Mouse (Mus musculus): ENCODE results near the gene Lrrc3c.
"Not testable (repeated sequence)": the region's sequence is repeated elsewhere in the genome, so short reads cannot be mapped to it uniquely, and the experiment has no call there.

Gene Lrrc3c

DNA sequence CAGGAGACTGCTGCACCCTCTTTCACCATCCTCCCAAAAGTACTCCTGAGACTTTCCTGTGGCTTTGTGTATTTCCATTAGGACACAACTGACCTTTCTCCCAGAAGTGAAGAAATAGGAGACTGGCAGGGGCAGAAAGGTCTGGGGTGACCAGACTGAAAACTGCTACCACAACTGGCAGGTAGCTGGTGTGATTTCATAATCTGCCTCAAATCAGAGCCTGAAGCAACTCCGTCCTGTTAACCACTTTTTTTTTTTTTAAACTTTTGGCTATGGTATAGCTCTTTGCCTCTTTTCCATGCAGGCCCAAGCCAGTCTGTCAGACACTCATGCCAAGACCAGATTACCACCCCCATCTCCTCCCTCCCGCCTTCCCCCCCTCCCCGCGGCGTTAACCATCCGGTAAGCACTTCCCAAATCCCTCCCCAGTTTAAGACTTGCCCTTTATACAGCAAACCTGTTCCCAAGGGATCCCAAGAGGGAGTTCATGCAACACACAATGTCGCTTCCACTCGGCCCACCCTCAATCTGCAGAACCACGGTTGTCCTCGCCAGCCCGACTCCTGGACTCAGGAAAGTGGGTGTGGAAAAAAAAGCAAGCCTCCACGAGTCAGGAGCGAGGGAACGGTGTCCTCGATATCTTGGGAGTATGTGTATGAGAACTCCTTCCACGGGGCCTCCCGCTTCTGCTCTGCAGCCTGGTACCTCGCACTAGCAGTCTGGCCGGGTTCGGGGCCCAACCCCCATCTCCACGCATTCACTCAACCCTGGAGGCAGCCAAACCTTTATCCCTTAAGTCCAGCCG lies 11.8 kb upstream of the Lrrc3c start:
- DNase-seq (ENCODE audit: inconsistent ontology term) = peak; percentile 21

DNA sequence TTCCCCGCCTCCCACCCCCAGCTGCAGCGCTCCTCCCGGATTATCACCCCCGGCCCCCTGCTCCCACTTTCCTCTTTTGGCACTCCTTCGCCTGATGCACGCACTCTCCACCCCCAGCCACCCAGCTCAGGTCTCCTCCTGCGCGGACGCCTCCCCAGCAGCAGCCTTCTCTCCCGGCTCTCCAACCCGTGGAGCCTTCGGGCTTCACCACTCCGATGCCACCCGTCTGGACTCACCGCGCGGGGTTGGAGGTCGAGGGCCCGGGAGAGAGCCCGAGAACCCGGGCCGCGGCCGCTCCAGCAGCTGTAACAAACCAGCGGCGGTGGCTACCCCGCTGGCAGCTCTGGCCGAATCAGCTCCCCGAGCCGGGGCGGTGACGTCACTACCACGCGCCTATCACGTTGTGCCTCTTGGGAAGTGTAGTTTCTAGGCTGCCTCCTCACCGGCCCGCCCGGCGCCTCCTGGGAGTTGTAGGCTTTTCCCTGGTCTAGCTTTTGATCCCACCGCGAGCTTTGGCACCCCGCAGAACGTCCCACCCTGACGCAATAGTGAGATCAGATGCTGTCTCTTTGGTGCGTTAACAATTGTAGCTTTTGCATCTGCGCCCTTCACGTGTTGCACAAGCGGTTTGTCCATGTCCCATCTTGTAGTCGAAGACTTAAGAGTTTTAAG lies 11.1 kb upstream of the Lrrc3c start, which contains the start of gene Ormdl3:
Ormdl3 (minus strand) TSS at position 477 of the 672 bp plus-strand sequence.
- DNase-seq (ENCODE audit: inconsistent ontology term) = peak; percentile 99

DNA sequence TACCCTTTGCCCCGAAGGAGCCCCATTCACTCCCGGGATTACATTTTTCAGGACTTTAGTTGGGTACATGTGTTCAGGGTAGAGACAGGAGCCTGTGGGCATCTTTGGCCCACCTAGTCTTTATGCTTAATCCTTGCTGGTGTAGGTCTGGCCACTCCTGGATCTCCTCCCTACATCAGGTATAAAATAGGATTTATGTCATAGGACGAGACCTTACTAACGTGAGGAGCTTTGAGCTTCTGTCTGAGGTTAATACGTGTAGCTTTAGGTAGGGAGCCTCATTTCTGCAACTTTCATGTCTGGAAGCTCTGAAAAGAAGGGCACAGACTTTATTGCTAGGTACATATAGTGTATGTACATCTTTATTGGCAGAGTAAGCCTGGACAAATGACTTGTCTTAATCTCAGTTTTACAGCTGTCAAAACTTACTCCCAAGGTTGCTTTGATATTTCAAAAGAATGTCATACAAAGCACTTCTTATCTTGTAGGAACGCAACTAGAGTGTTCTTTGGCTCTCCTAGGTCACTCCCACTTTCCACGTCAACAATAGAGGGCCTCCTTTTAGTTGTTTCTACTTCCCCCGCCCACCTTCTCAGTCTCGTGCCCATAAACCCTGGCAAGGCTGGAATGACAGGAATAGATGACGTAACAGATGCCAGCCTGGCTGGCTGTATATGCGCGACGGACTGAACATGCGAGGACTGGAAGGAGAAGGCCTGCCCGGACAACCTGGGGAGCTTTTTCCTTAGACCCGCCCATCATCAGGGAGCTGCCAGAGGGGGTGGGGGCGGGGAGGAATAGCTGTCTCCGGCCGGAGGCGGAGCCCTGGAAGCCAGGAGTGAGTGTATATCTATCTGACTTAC lies 10.2 kb upstream of the Lrrc3c start:
- DNase-seq (ENCODE audit: inconsistent ontology term) = peak; percentile 90

DNA sequence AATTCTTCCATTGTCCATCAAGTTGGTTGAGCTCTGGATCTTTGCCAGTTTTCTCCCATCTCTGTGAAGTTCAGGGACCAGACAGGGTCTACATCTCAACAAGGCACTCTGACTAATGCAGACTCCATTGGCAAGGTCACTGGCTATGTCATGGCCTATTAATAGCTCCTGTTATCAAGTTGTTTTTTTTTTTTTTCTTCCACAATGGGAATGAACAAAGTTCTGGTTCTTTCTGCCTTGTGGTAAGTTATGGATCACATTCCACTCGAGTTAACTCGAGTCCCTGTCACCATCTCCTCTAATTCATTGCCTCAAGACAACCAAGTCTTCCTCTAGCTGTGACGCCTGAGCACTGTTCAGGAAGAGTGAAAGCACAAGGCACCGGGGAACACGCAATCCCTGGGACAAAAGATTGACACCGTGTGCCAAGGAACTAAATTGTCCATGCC lies 9.2 kb upstream of the Lrrc3c start:
- DNase-seq (ENCODE audit: inconsistent ontology term) = peak; percentile 88

DNA sequence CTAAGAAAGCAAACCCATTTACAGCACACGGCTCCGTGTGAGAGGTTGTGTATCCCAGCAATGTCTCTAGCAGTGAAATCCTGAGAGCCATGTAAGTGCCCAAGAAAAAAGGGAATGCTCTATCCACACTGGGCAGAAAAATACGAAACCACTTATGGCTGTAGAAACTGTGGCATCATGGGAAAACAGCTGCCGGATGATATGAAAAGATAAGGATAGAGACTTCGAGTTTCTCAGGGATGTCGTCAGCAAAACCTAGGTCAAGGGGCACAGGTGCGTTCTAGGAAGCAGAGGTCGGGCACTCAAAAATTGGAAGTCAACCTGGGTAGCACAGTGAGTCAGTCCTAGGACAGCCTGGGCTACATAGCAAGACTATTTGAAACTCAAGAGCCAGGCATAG lies 8.8 kb upstream of the Lrrc3c start:
- DNase-seq (ENCODE audit: inconsistent ontology term) = no peak

GRCm38 (mm10) chr11:98590548-98591445 lies 7.3 kb upstream of the Lrrc3c start:
- DNase-seq (ENCODE audit: inconsistent ontology term) = no peak

DNA sequence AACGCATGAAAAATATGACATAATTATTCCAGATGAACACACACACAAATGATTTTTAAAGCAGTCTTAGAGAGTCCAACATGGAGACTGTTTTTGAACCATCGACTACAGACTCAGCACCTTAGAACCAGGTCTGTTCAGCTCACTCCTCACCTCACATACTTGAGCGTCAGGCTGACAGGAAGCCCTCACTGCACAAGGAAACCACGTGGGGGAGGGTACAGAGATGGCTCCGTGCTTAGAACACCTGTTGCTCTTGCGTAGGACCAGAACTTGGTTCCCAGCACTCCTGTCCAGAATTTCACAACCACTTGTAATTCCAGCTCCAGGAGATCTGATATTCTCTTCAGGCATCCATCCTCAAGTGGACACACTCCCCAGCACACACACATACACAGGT lies 3.1 kb upstream of the Lrrc3c start:
- no peak for DNase-seq (ENCODE audit: inconsistent ontology term)

- DNase-seq (ENCODE audit: inconsistent ontology term) = no peak
These were observed 2.6 kb upstream of the Lrrc3c start for GRCm38 (mm10) chr11:98595473-98595872.

- DNase-seq (ENCODE audit: inconsistent ontology term) = no peak
These were observed 2.1 kb upstream of the Lrrc3c start for GRCm38 (mm10) chr11:98595955-98596354.

DNA sequence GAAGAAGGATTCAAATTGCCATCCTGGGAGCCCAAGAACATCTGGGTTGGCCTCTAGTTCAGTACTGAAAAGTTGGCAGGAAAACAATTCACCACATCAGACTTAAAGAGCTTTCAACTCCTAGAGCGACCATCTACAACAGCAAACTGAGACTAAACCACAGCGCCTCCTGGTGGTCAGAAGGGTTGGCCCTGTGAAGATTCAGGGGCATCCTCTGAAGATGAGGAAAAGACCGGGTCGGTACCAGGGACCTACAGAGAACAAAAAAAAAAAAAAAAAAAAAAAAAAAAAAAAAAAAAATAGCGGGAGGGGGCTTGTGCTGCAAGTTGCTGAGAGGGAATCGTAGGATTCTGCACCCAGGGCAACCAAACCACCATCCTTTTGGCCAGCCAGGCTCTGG lies 728 bp upstream of the Lrrc3c start:
- peak; percentile 47 for DNase-seq (ENCODE audit: inconsistent ontology term)

GRCm38 (mm10) chr11:98598851-98599290 lies 780 bp downstream of the Lrrc3c start:
- DNase-seq (ENCODE audit: inconsistent ontology term) = no peak

- no peak for DNase-seq (ENCODE audit: inconsistent ontology term)
These were observed 1.2 kb downstream of the Lrrc3c start for GRCm38 (mm10) chr11:98599291-98599690.

- peak; percentile 38 for DNase-seq (ENCODE audit: inconsistent ontology term)
These were observed 4.1 kb downstream of the Lrrc3c start for GRCm38 (mm10) chr11:98602090-98602690.

DNA sequence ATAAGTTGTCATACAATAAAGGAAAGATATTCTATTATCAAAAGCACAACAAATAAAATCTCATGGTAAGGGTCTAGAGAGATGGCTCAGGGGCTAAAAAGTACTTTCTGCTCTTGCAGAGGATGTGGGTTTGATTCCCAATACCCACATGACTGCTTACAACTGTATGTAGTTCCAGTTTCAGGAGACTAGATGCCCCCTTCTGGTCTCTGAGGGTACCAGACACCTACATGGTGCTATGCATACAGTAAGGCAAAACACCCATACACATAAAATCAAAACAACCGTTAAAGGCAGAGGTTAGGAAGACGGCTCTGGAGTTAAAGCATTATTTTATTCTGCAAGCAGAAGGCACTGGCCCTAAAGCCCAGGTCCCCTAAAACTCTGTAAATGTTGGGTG lies 5.9 kb downstream of the Lrrc3c start:
- no peak for DNase-seq (ENCODE audit: inconsistent ontology term)

DNA sequence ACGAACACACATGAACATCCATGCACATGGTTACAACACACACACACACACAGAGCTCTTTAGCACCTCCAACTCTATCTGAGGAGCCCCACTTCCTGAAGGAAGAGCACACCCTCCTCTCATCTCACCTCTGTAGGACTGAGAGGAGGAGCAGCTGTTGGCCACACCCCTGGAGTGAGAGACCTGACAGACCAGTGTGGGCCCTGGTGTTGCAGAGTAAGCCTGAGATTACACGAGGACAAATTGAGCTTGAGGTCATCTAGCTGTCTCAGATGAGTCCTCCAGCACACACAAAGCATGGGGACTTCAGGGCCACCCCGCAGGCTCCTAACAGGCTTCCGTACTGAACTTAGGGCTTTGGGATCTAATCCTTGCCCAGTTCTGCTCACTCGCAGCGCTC lies 6.8 kb downstream of the Lrrc3c start:
- not testable (repeated sequence) for DNase-seq (ENCODE audit: inconsistent ontology term)

GRCm38 (mm10) chr11:98606763-98607162 lies 8.7 kb downstream of the Lrrc3c start:
- peak; percentile 19 for DNase-seq (ENCODE audit: inconsistent ontology term)

GRCm38 (mm10) chr11:98620791-98621190 lies 22.7 kb downstream of the Lrrc3c start:
- DNase-seq (ENCODE audit: inconsistent ontology term) = no peak

- not testable (repeated sequence) for DNase-seq (ENCODE audit: inconsistent ontology term)
These were observed 25.9 kb downstream of the Lrrc3c start for GRCm38 (mm10) chr11:98623981-98624380.

DNA sequence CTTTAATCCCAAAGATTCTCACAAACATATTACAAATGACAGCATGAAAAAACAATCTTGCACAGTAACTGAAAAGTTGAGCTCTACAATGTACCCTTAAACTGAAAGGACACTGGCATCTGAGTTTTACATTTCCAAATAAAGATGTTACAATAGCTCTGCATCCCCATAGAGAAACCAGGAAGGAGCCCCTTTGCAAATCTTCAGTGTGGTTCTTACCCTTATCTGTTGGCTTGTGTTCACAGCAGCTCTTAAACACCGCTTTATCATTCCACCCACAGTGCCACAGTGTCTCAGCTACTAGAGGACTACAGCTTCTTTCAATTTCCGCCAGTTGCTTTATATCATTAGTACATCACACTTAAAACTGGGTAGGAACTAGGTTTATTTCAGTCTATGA lies 26.3 kb downstream of the Lrrc3c start:
- DNase-seq (ENCODE audit: inconsistent ontology term) = not testable (repeated sequence)

GRCm38 (mm10) chr11:98625611-98626410 lies 27.7 kb downstream of the Lrrc3c start, which contains the start of the genes Gm12355 and Gsdma3:
Gene Gm12355, minus strand, starts transcription at chr11:98625661.
Gene Gsdma3, plus strand, starts transcription at chr11:98626360.
- no peak for DNase-seq (ENCODE audit: inconsistent ontology term)

Measured in Muller cell, postnatal 12 days (primary cell).